Mouse (Mus musculus) midbrain, embryonic 11.5 days (tissue): ENCODE data around the gene Slc1a5. TPM values are rescaled to one million over a fixed set of nuclear protein-coding genes. Genes with fewer than 3 reads are reported as not detected.
A peak's percentile ranks its signal among the peaks of the same experiment; 100 is the strongest.

Experiments
- ATAC-seq: fragments of 200-750 bp; cut with Nextera tagmentation; 2 replicates; pipeline ENCODE4 v1.8.0; 2017; ENCODE audit warnings: moderate TSS enrichment, moderate library complexity; ENCODE audit not compliant: low FRiP score
- DNase-seq: peaks from one replicate; pipeline ENCODE4 v3.0.0; 2015; ENCODE audit warnings: low spot score; ENCODE audit errors: missing footprints
- H3K27ac ChIP-seq: fragments of 300-500 bp; sonication (generic); 2 replicates; pipeline ENCODE4 v1.5.1; 2014; ENCODE audit warnings: low read depth, low read length
- H3K27me3 ChIP-seq: fragments of 300-500 bp; sonication (generic); 2 replicates; pipeline ENCODE4 v1.6.1; 2014; ENCODE audit warnings: mild to moderate bottlenecking, low read length, moderate library complexity, mixed read lengths; ENCODE audit not compliant: control insufficient read depth, insufficient read depth
- H3K36me3 ChIP-seq: fragments of 300-500 bp; sonication (generic); 2 replicates; pipeline ENCODE4 v1.6.1; 2014; ENCODE audit warnings: mild to moderate bottlenecking, low read length, moderate library complexity, mixed read lengths; ENCODE audit not compliant: control insufficient read depth, insufficient read depth
- H3K4me1 ChIP-seq: fragments of 300-500 bp; sonication (generic); 2 replicates; pipeline ENCODE4 v1.6.1; 2014; ENCODE audit warnings: low read length; ENCODE audit not compliant: control insufficient read depth, insufficient read depth
- H3K4me2 ChIP-seq: fragments of 300-500 bp; sonication (generic); 2 replicates; pipeline ENCODE4 v1.6.1; 2014; ENCODE audit warnings: mild to moderate bottlenecking, moderate library complexity
- H3K4me3 ChIP-seq: fragments of 300-500 bp; sonication (generic); 2 replicates; pipeline ENCODE4 v1.5.1; 2014; ENCODE audit warnings: low read depth, low read length
- H3K9ac ChIP-seq: fragments of 300-500 bp; sonication (generic); 2 replicates; pipeline ENCODE4 v1.6.1; 2014; ENCODE audit warnings: low read length
- H3K9me3 ChIP-seq: fragments of 300-500 bp; sonication (generic); 2 replicates; pipeline ENCODE4 v1.6.1; 2016; ENCODE audit warnings: low read length; ENCODE audit not compliant: control insufficient read depth
- WGBS: fragments of 180-500 bp; shearing (Covaris S2); extraction: QIAGEN DNeasy Blood & Tissue Kit; methylation state at CpG from one replicate; pipeline ENCODE4 v1.1.7; 2014; 5-methylcytosine and 5-hydroxymethylcytosine counted together
- polyA plus RNA-seq: library from polyadenylated mRNA; unstranded; fragments of >200 nt; fragmentation: Nextera tagmentation; extraction: Ambion mirVana; gene quantifications from 2 replicates; pipeline ENCODE4 v1.2.1, GENCODE M21; 2014

The Slc1a5 gene
- polyA plus RNA-seq, 1 experiment from 2014 or later: 23.2 TPM

GRCm38 (mm10) chr7:16820271-16820763, 39.2 kb downstream of the Slc1a5 start:
- DNase-seq (no peak), ATAC-seq (no peak)
- H3K4me2 ChIP-seq: no peak overlapping the region
- 69% methylated on average over 5 of the region's 5 CpGs for WGBS
- no peak overlapping the region for H3K4me3 ChIP-seq
- H3K27me3 ChIP-seq: no peaks in the 10 kb centered on the region
- H3K9ac ChIP-seq: no peak overlapping the region
- H3K9me3 ChIP-seq: no peaks in the 10 kb centered on the region
- H3K4me1 ChIP-seq: peaks cover 40% of the 10 kb centered on the region
- H3K27ac ChIP-seq: no peak overlapping the region
- 0 out of 2 replicates have a peak, but pooled peaks cover 2% of the 10 kb centered on the region for H3K36me3 ChIP-seq

GRCm38 (mm10) chr7:16821091-16821490, 40.0 kb downstream of the Slc1a5 start:
- Histone ChIP-seq H3K9me3 (no peaks in the 10 kb centered on the region), H3K4me1 (peaks cover 35% of the 10 kb centered on the region), H3K36me3 (peaks cover 4% of the 10 kb centered on the region; the same call in 1 of the 2 replicates), H3K4me2 (no peak overlapping the region), H3K27ac (no peak overlapping the region), H3K4me3 (no peak overlapping the region), H3K9ac (no peak overlapping the region), H3K27me3 (no peaks in the 10 kb centered on the region)
- 25% methylated on average over 3 of the region's 3 CpGs for WGBS
- ATAC-seq (no peak), DNase-seq (no peak)

GRCm38 (mm10) chr7:16821669-16822101, 40.5 kb downstream of the Slc1a5 start:
- DNase-seq: no peak
- no peak for ATAC-seq
- Histone ChIP-seq H3K36me3 (peaks cover 6% of the 10 kb centered on the region; the same call in 1 of the 2 replicates), H3K4me3 (no peak overlapping the region), H3K9me3 (no peaks in the 10 kb centered on the region), H3K4me1 (peaks cover 35% of the 10 kb centered on the region), H3K27ac (no peak overlapping the region), H3K9ac (no peak overlapping the region), H3K4me2 (no peak overlapping the region), H3K27me3 (no peaks in the 10 kb centered on the region)
- 81% methylated on average over 4 of the region's 4 CpGs for WGBS

GRCm38 (mm10) chr7:16823734-16824133, 42.6 kb downstream of the Slc1a5 start:
- 81% methylated on average over 5 of the region's 5 CpGs for WGBS
- Histone ChIP-seq H3K27me3 (no peaks in the 10 kb centered on the region), H3K9me3 (no peaks in the 10 kb centered on the region), H3K4me1 (peaks cover 21% of the 10 kb centered on the region), H3K4me3 (no peak overlapping the region), H3K27ac (no peak overlapping the region), H3K9ac (no peak overlapping the region), H3K4me2 (no peak overlapping the region), H3K36me3 (peaks cover 17% of the 10 kb centered on the region)
- ATAC-seq (no peak), DNase-seq (no peak)

- Histone ChIP-seq H3K9ac (no peak overlapping the region), H3K9me3 (no peaks in the 10 kb centered on the region), H3K27ac (no peak overlapping the region), H3K4me1 (peaks cover 6% of the 10 kb centered on the region; the same call in 1 of the 2 replicates), H3K36me3 (peaks cover 36% of the 10 kb centered on the region), H3K4me3 (no peak overlapping the region), H3K4me2 (no peak overlapping the region), H3K27me3 (no peaks in the 10 kb centered on the region)
- ATAC-seq: peak; percentile 55; the same call in 1 of the 2 replicates
- no peak for DNase-seq
- 87% methylated on average over 10 of the region's 10 CpGs for WGBS
These were observed 44.6 kb downstream of the Slc1a5 start for GRCm38 (mm10) chr7:16825785-16826184.

GRCm38 (mm10) chr7:16826571-16826970, 45.4 kb downstream of the Slc1a5 start:
- no peak for ATAC-seq
- Histone ChIP-seq H3K27ac (no peak overlapping the region), H3K27me3 (no peaks in the 10 kb centered on the region), H3K9ac (no peak overlapping the region), H3K4me3 (no peak overlapping the region), H3K4me2 (no peak overlapping the region), H3K4me1 (peaks cover under 1% of the 10 kb centered on the region; the same call in 1 of the 2 replicates), H3K36me3 (peaks cover 43% of the 10 kb centered on the region), H3K9me3 (no peaks in the 10 kb centered on the region)
- WGBS: 87% methylated on average over 5 of the region's 5 CpGs
- no peak for DNase-seq

- WGBS: 84% methylated on average over 4 of the region's 4 CpGs
- Histone ChIP-seq H3K9ac (no peak overlapping the region), H3K27ac (no peak overlapping the region), H3K4me1 (no peaks in the 10 kb centered on the region), H3K4me3 (no peak overlapping the region), H3K27me3 (no peaks in the 10 kb centered on the region), H3K4me2 (no peak overlapping the region), H3K36me3 (peaks cover 43% of the 10 kb centered on the region), H3K9me3 (no peaks in the 10 kb centered on the region)
- no peak for ATAC-seq
- DNase-seq: no peak
These were observed 46.1 kb downstream of the Slc1a5 start for GRCm38 (mm10) chr7:16827274-16827673.

- WGBS: 83% methylated on average over 9 of the region's 9 CpGs
- no peak for ATAC-seq
- peaks cover 56% of the 10 kb centered on the region for H3K36me3 ChIP-seq
These were observed 49.3 kb downstream of the Slc1a5 start for GRCm38 (mm10) chr7:16830449-16830848.

GRCm38 (mm10) chr7:16837916-16838803, 57.0 kb downstream of the Slc1a5 start:
- no peak overlapping the region for H3K4me2 ChIP-seq
- H3K27me3 ChIP-seq: no peaks in the 10 kb centered on the region
- no peaks in the 10 kb centered on the region for H3K4me1 ChIP-seq
- WGBS: 96% methylated on average over 18 of the region's 18 CpGs
- no peaks in the 10 kb centered on the region for H3K9me3 ChIP-seq
- no peak for ATAC-seq
- DNase-seq: no peak
- H3K36me3 ChIP-seq: peaks cover 28% of the 10 kb centered on the region
- H3K4me3 ChIP-seq: no peak overlapping the region
- H3K9ac ChIP-seq: no peak overlapping the region
- no peak overlapping the region for H3K27ac ChIP-seq

More at GRCm38 (mm10) chr7:16830449-16830848, 49.3 kb downstream of the Slc1a5 start:
- Histone ChIP-seq H3K27ac (no peak overlapping the region), H3K9ac (no peak overlapping the region), H3K27me3 (no peaks in the 10 kb centered on the region), H3K9me3 (no peaks in the 10 kb centered on the region), H3K4me3 (no peak overlapping the region), H3K4me1 (no peaks in the 10 kb centered on the region), H3K4me2 (no peak overlapping the region)
- DNase-seq: no peak
